Mouse (Mus musculus) frontal cortex, postnatal 36 days (tissue): ENCODE data around the gene Soat2.
A peak's percentile ranks its signal among the peaks of the same experiment; 100 is the strongest.

Experiments used
- DNase-seq, 2 experiments: peaks; one replicate each; pipeline ENCODE4 v3.0.0; 2022; ENCODE audit warnings: low spot score in 2 of 2

The Soat2 gene

DNA sequence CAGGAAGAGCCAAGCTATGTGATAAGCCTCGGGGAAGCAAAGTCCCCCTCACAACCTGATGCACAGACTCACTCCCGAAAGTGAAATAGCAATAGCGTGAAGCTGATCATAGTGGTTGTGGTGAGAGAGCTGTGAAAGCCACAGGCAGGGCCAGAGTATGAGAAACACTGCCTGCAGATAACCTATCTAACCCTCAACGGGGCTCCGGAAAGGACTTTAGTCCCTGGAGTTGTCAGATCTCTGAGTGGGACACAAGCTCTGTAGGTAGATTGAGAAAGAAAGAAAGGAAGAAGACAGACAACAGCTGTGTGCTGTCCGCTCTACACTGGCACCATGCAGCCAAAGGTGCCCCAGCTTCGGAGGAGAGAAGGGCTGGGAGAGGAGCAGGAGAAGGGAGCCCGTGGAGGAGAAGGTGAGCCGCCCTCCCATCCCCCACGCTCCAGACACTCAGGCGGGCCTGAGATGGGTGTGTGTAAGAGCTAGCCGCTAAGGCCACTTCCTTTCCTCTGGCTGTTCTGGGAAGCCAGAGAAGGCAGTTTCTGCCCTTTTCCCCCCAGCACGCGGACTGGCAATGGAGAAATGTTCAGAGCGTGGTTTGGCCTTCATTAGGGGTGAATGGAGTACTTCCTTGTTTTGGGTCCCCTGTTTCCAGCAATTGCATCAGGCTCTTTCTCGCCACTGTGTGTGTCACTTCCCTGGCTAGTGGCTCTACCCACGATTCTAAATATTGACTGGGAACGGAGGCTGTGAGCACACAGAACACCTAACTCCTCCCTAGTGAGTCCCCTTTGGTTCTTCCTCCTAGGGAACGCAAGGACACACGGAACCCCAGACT is at the start of gene Soat2:
Soat2 (plus strand) TSS at position 226 of the 835 bp plus-strand sequence.
- DNase-seq: no peak

DNA sequence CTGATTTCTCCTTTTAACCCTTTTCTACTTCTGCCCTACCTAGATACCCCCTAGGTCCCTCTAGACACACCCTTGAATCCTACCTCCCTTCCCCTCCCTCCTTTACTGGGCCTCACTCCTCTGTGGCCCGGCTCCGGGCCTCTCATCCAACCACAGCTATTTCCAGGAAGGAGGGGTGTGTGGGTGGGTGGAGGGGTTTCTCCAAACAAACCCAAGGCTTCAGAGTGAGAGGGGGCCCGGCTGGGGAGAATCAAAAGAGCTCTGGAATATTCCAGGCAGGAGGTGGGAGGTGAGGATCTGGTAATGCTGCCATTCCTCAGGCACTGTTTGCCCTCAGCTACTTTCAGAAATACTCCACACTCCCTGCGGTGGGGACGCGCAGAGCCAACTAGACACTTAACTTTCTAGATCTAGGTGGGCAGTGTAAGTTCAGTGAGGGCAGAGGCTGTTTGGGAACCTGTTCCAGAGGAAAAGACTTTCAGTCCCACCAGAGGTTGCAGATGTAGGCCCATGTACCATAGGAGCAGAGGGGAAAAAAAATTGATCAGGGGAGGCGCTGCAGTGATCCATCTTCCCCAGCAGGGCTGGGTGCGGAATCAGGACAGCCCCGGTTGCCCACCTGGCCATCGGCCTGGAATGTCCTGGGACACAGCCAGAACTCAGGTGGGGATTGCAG is 49.2 kb upstream of the Soat2 start:
- DNase-seq: no peak

DNA sequence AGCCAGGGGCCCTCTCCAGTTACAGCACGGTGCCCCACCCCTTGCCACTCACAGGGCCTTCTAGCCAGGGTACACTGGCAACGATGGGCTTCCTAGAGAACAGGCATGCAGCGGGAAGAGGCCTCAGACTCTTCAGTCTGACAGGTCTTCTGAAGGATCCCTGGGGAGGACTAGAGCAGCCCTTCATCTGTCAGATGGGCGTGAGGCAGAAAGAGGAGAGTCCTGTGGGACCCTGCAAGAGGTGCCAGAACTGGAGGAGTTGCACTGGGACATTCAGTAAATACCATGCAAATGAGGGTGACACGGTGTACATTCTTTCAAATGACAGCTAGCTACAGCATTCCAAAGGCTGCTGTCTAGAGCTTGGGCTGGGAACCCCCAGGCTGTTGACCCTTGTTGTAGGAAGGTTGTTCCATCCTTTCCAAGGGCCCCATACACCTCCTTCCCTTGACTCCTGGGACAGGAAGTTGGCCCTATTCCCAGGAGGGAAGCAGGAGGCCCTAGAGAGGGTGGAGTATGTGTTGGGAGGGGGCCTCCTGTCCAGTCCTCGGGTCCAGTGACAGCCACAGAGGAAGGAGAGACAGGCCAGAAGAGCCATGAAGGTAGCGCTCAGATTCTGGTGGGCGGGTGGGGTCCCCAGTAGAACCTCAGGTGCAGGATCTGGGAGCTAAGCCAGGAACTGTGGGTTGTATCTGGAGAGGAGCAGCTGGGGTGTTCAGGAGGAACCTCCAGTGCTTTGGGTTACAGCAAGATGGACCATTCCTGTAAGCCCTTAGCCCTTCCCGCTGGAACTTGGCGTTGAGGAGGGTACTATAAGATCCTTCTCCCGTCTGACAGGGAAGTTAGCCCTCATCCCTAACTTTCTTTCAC is 48.4 kb upstream of the Soat2 start:
- no peak for DNase-seq

DNA sequence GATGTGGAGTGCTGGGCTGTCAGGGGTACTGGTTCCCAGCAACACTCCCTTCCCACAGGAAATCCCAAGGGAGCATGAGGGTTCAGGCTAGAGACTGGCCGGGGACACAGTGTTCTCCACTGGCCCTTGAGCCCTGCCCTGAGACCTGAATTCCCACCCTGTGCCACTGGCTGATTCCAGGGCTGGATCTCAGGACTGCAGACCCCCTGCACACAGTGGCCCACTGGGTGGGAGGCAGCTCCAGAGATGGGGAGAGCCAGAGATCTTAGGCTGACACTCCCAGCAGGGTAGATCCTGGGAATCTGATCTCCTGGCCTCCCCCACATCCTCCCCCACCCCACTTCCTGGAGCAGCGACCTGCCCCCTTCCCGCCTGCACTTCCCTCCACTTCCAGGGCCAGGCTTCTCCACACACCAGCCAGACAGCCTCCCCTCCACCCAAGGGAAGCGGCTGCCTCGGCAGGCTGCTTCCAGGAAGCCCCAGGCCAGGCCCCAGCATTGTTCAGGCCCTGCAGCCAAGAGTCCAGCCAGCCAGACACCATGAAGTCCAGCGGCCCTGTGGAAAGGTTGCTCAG is 47.7 kb upstream of the Soat2 start:
- no peak for DNase-seq

DNA sequence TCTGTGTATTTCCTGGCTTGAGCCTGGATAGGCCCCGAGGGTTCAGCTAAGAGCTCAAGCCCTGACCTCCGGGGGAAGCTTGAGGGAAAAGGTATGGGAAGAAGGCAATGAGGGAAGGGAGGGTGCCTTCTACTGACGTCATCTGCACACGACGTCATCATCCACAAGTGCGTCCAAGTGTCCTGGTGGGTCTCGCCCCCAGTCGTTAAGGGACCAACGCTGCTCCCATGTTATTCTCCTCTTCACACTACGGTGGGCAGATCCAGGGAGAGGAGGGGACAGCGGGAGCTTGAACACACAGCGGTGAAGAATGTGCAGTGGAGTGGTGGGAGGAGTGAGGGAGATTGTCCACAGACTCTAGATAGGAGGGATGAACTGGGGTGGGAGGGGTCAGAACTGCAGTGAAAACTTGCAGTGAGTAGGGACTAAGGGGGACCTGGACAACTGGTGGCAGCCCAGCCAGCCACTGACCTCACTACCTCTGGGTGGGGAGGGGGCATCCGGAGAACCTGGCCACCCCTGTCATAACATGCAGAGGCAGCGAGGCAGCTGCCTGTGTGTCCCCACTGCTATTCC is 46.9 kb upstream of the Soat2 start:
- no peak for DNase-seq

DNA sequence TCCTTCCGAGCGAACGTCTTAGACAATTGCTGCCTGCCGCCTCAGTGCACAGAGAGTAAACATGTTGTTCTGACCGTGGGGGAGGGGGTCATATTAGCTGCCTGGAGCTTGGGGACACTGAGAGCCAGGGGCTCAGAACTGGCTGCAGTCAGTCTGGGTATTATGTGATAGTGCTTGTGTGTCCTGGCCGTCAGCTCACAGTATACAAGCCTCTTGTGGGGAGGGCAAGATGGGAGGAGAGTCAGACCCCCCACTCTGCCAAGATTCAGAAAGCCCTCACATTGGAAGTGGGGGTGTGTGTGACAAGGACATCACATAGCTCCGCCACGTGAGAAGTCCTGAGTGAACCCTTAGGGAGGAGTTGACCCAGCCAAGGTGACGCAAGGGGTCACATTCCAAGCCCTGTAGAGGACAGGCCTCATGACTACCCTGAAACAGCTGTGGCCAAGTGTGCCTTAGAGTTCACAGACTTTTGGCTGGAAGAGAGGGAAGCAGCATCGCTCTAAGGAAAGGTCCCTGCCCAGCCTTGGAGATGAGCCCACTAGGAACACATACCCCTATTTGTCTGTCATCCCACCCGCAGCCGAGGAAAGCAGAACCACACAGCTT is 46.3 kb upstream of the Soat2 start:
- DNase-seq: no peak

DNA sequence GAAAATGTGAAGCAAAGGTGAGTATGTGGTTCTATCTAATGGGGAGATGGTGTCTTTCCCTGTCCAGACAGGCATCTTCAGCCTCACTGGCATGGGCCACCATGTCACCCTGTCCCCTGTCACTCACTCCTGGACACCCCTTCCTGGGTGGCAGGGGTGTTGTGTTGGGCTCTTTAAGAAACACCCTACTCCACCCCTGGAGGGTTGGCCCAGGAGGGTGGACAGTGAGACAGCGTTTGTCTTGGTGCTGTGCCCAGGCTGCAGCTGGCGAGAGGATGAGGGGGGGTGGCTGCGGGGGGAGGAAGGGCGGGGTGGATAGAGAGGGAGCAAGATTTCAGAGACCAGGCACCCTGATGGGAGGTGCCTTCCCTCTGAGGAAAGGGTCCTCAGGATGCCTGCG is 45.0 kb upstream of the Soat2 start:
- no peak for DNase-seq

DNA sequence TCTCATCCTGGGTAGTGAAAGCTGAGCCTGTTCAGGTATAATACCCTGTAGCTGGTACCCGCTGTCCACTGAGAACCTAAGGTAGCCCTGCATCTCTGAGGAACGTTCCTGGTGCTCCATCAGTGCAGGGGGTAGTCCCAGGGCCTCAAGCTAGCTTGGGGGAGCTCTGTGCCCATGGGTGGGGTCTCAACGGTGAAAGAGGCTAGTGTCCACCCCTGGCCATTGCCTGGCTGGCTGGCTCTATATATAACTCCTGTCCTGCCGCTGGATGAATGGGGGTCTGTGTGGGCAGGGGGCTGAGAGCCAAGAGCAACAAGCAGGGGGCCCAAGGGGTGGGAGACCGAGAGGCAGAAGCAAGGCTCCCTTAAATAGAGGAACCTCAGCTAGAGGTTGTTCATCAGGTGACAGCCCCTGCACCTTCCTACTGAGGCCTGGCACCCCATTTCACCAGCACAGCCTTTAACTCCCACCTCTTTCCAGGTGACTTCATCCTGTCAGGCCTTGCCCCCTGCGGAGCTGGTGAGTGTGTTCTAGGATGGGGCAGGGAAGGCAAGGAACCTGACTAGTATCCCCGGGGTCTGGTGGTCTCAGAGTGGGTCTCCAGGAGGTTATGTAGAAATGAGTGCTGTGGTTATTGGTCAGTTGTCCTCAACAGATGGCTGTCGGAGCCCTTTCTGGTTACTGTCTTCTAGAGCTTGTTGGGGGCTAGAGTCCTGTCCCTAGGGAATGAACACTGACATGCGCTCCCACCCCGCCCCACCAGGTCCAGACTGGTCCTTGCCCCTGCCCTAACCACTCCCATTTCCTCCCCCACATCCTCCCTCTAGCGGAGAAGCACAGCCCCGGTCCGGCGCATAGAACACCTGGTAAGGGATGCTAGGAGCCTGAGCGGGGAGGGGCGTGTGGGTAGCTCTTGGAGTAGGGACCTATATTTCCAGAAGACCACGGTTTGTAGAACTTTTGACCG is 44.3 kb upstream of the Soat2 start:
- DNase-seq: no peak

DNA sequence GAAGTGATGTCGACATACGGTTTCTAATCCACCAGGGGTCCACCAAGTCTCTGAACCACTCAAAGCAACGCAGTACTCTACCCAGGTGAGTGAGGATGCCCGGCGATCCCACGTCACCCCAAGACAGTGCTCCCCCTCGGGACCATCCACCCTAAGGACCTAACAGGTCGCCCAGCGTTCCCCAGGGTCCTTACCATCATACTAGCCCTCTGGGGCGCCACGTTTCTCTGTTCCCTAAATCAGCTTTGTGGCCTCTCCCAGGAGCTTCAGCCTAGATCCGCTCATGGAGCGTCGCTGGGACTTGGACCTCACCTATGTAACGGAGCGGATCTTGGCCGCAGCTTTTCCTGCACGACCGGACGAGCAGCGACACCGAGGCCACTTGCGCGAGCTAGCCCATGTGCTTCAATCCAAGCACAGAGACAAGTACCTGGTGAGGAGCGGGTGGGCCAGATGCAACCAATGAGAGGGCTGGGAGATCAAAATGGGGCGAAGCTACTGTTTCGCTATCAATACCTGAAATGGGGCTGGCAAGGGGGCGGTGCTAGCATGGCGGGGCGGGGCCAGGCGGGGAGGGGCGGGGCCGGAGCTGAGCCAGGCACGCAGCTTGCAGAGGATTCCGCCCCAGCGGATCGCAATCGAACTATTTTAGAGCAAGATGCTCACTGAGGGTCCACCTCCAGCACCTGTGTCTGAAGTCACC is 43.4 kb upstream of the Soat2 start:
- DNase-seq: no peak

DNA sequence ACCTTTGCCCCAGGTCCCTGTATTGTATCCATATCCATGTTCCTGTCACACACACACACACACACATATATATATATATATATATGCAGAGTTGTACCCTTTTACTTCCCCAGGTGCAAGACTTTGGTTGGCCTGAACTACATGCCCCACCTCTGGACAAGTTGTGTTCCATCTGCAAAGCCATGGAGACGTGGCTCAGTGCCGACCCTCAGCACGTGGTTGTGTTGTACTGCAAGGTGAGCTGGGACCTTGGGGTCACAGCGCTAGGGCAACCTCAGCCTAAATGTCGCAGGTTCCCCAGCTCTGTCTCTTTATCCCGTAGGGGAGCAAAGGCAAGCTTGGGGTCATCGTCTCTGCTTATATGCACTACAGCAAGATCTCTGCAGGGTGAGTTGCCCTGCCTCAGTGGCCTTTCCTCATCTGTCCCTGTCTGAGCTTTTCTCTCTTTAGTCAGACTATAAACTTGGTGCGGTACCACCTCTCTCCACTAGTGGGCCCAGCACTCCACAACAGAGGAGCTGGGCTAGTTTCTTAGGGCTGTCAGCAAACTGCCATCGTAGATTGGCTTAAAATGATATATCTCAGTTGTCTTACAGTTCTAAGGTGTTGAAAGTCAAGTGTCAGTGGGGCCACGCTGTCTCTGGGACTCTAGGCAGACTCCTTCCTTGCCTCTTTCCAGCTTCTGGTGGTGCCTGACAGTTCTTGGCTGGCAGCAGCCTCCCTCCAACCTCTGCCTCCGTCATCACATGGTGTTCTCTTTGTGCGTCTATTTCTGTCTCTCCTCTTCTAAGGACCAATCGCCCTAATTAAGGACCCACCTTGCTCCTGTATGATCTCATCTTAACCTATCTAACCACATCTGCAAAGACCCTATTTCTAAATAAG is 42.4 kb upstream of the Soat2 start:
- DNase-seq: peak; percentile 71 to 73

DNA sequence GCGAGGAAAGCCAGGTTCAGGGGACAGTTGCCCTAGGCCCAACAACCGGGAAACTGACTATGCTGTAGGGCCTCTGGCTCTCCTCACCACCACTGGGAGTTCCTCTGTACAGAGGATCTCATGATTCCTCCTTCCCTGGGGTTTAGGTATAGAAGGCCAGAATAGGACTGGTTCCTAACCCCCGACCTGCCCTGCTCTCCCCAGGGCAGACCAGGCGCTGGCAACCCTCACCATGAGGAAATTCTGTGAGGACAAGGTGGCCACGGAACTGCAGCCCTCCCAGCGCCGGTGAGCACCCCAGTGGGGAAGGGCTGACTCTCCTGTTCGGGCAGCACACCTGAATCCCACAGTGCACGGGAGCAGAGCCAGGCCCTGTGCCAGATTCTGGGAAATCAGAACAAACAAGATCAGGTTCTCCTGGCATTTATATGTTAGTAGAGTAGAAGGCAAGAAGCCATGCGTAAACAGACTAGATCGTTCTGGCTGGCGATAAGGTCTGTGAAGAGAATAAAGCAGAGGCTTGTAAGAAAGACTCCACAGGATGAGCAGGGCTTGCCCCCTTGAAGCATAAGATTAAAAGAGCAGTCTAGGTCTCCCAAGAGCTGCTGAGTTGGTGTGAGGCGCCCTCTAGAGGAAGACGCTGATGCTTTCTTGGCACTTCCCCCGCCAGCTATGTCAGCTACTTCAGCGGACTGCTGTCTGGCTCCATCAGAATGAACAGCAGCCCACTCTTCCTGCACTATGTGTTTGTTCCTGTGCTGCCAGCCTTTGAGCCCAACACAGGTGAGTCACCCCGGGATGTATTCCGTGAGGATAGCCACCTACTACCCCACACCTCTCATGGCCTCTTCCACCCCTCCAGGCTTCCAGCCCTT is 41.4 kb upstream of the Soat2 start:
- DNase-seq: peak; percentile 80 to 87

DNA sequence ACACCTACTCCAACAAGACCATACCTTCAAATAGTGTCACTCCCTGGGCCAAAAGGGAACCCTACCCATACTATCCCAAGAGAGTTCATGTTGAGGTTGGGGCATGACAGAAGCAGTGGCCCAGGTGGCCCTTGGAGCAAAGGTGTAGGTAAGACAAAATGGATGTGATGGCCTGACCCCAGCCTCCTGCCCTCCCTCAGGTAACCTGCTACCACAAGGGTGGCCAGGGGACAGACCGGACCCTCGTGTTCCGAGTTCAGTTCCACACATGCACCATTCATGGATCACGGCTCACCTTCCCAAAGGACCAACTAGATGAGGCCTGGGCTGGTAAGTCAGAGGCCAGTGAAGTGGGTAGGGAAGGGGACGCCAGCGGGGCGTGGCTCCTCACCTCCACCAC is 40.1 kb upstream of the Soat2 start:
- no peak for DNase-seq

DNA sequence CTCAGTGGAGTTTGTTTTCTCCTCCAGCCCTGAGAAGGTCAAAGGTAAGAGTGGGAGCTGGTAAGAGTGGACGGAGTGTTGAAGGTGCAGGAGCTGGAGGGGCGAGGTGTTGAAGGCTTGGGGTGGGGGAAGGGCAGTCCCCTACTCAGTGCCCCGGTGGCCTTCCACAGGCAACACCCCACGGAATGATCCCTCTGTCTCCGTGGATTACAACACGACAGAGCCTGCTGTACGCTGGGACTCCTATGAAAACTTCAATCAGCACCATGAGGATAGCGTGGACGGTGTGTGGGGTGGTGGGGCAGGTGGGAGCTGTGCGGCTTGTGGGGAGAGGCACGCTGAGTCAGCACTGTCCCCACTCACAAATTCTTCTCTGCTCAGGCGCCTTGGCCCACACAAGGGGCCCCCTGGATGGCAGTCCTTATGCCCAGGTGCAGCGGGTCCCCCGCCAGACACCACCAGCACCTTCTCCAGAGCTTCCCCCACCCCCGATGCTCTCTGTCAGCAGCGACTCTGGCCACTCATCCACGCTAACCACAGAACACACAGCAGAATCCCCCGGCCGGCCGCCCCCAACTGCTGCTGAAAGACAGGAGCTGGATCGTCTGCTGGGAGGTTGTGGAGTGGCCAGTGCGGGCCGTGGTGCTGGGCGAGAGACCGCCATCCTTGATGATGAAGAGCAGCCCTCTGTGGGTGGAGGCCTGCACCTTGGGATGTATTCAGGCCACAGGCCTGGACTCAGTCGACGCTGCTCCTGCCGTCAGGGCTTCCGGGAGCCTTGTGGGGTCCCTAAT is 39.4 kb upstream of the Soat2 start:
- DNase-seq: no peak

DNA sequence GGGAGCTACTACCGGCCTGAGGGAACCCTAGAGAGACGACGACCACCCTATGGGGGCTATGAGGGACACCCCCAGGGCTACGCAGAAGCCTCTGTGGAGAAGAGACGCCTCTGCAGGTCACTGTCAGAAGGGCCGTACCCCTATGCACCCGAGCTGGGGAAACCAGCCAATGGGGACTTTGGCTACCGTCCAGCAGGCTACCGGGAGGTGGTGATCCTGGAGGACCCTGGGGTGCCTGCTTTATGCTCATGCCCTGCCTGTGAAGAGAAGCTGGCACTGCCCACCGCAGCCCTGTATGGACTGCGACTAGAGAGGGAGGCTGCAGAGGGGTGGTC is 38.9 kb upstream of the Soat2 start:
- no peak for DNase-seq

DNA sequence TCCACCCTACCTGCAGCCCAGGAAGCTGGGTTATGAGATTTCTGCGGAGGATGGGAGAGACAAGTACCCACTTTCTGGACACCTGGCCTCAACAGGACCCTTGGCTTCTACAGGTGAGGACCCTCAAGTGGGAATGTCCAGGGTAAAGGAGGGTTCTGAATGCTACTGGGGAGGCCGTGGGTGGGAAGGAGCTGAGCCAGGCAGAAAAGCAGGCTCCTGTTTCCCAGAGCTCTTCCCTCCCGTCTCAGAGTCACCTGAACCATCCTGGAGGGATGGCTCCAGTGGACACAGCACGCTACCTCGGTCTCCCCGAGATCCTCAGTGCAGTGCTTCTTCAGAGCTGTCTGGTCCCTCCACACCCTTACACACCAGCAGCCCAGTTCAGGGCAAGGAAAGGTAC is 38.1 kb upstream of the Soat2 start:
- no peak for DNase-seq

DNA sequence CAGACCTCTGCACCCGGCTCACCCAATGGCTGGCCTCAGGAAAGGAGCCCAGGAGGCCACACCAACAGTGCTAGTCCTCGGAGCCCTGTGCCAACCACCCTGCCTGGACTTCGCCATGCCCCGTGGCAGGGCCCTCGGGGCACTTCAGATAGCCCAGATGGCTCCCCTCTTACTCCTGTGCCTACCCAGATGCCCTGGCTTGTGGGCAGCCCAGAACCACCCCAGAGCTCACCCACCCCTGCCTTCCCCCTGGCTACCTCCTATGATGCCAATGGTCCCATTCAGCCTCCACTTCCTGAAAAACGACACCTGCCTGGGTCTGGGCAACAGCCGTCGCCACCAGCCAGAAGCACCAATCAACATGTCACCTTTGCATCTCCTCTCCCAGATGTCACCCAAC is 37.5 kb upstream of the Soat2 start:
- DNase-seq: no peak

DNA sequence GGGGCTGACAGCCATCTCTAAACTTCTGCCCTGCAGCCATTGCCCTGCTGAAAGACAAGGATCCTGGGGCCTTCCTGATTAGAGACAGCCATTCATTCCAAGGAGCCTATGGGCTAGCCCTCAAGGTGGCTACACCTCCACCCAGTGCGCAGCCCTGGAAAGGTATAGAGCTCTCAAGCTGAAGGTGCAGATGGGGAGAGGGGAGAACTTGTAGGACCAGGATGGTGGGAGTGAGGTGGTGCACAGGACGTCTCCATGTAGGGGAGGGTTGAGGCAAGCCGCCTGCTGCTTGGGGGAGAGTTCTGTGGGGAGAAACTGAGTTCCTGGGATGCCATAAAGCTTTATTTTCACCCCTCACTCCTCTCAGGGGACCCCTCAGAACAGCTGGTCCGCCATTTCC is 36.7 kb upstream of the Soat2 start:
- no peak for DNase-seq
